Comparison of ENCODE assay signal across 8 mouse cellular contexts in the genomic region with DNA sequence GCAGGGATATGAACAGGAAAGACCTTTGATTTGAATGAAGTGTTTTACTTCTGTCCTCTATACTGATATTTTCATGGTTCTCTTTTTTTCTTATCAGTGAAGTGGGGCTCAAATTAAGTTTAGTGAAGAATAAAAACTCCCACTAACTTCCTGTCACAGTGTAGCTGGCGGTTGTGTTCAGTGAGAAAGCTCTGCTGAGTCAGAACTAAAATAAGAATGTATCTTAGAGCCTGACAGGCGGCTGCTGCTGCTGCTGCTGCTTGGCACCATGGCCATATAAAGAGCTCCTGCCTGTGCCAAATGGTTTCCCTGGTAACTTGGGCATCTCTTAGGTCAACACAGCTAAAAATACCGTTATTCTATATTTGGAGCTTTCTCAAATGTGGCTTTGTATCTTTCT.
DNase-seq lines count a peak whose midpoint lies in the region; ATAC-seq and TF ChIP-seq lines count a peak whose summit lies in the region.

No protein-coding gene starts in this region.

- H3K4me1 ChIP-seq in lung, embryonic 16.5 days (replicated peaks; ENCODE audit: control insufficient read depth, insufficient read depth, low read length) = peaks cover 34% of the 10 kb centered on the region

- H3K4me3 ChIP-seq in lung, embryonic 16.5 days (ENCODE audit: low read length) = no peak overlapping the region
- no peak overlapping the region for H3K4me3 ChIP-seq in myocyte

- H3K9me3 ChIP-seq in lung, embryonic 16.5 days (ENCODE audit: control insufficient read depth, low read length) = no peaks in the 10 kb centered on the region

- H3K79me2 ChIP-seq in myocyte (ENCODE audit: control insufficient read depth, insufficient read depth) = peaks cover 95% of the 10 kb centered on the region

- H3ac ChIP-seq in myocyte (ENCODE audit: control insufficient read depth, insufficient read length) = no peak overlapping the region

- ATAC-seq in lung, embryonic 16.5 days (ENCODE audit: low read depth) = peak; percentile 52
- ATAC-seq in granulocyte monocyte progenitor cell, adult 5-6 weeks (replicated peaks; ENCODE audit: poor library complexity, severe bottlenecking) = peak; percentile 36

- H3K9ac ChIP-seq in lung, embryonic 16.5 days (ENCODE audit: low read length) = no peak overlapping the region

- no peaks in the 10 kb centered on the region for H3K36me3 ChIP-seq in lung, embryonic 16.5 days (ENCODE audit: control insufficient read depth, insufficient read depth, low read length)
- H3K36me3 ChIP-seq in myocyte (ENCODE audit: control insufficient read depth, insufficient read depth) = no peaks in the 10 kb centered on the region

- TF ChIP-seq POLR2A in myocyte (IDR thresholded peaks at IDR 0.05; ENCODE audit: insufficient read length, low read depth) = no peak

- 15% methylated on average over 3 of the region's 3 CpGs for WGBS in lung, embryonic 16.5 days

- H3K27ac ChIP-seq in lung, embryonic 16.5 days (ENCODE audit: low read length) = peak overlapping the region; percentile 88

- no peaks in the 10 kb centered on the region for H3K27me3 ChIP-seq in lung, embryonic 16.5 days (ENCODE audit: control insufficient read depth, insufficient read depth, low read depth, low read length)
- no peaks in the 10 kb centered on the region for H3K27me3 ChIP-seq in myocyte (ENCODE audit: control insufficient read depth, insufficient read depth, insufficient read length)

- DNase-seq in adrenal gland, adult 2 months = peak; percentile 26
- DNase-seq in adrenal gland, adult 18-20 months (ENCODE audit: low spot score in 2 of 2) = no peak
- no peak for DNase-seq in lung, adult 18-20 months
- peak; percentile 58 to 73 for DNase-seq in left cerebral cortex, adult 18-20 months (ENCODE audit: low spot score in 2 of 2)
- DNase-seq in urinary bladder, postnatal 10 days (ENCODE audit: low spot score) = no peak

- no peak overlapping the region for H3K4me2 ChIP-seq in lung, embryonic 16.5 days (ENCODE audit: low read depth, low read length)
- H3K4me2 ChIP-seq in myocyte (ENCODE audit: low read depth) = peak overlapping the region; percentile 70

TF ChIP-seq in myocyte, 11 proteins besides CTCF, POLR2A, EP300 and RAD21:
- TF ChIP-seq REST (IDR thresholded peaks at IDR 0.05; ENCODE audit: insufficient read depth, insufficient read length) (no peak), TCF12 (IDR thresholded peaks at IDR 0.05; ENCODE audit: insufficient read depth, poor library complexity, severe bottlenecking) (no peak), SRF (IDR thresholded peaks at IDR 0.05; ENCODE audit: control insufficient read depth, insufficient read length, low read depth) (peak; percentile 83), MYOD1 (IDR thresholded peaks at IDR 0.05; ENCODE audit: control insufficient read depth in 1 of 3, insufficient read length in 2 of 3, low read depth in 2 of 3) (peak in 1 of 3 experiments; percentile 31)

Comparison
In these comparisons a context has a peak if more than half of its experiments do, and no peak if none do; other contexts are left out.
1. DNase-seq: peak in adrenal gland, adult 2 months (single experiment) and left cerebral cortex, adult 18-20 months (2 of 2); none in adrenal gland, adult 18-20 months (0 of 2), lung, adult 18-20 months (0 of 2) and urinary bladder, postnatal 10 days (single experiment).